Mouse (Mus musculus): ENCODE data around the gene Mga. TPM values are rescaled to one million over a fixed set of nuclear protein-coding genes. Genes with fewer than 3 reads are reported as not detected.
A peak's percentile ranks its signal among the peaks of the same experiment; 100 is the strongest.

Mga gene
- polyA plus RNA-seq, 1 experiment, result 6.6 TPM

- no peaks in the 10 kb centered on the region; the same call in 1 of the 2 replicates for H3K36me3 ChIP-seq (ENCODE audit: control insufficient read depth, insufficient read depth, low read length)
- TF ChIP-seq CTCF (IDR thresholded peaks at IDR 0.05; ENCODE audit: extremely low read depth, insufficient read length, insufficient replicate concordance, low read depth, low read length) (no peak), POLR2A (IDR thresholded peaks at IDR 0.05; ENCODE audit: low read depth, low read length) (no peak)
- WGBS, result 74% methylated on average over 4 of the region's 4 CpGs
- peaks cover 32% of the 10 kb centered on the region for H3K4me1 ChIP-seq (ENCODE audit: control insufficient read depth, insufficient read depth, insufficient read length, low read length)
- H3K4me3 ChIP-seq (ENCODE audit: low read depth, low read length), result no peak overlapping the region
- H3K27me3 ChIP-seq (ENCODE audit: control insufficient read depth, insufficient read depth, low read length), result no peaks in the 10 kb centered on the region
- H3K27ac ChIP-seq (ENCODE audit: insufficient read depth, low read depth, low read length), result 0 out of 2 replicates have a peak overlapping the region, but pooled peaks have one; percentile 19
Observed at GRCm38 (mm10) chr2:119997354-119997753, 100.3 kb downstream of the Mga start.

GRCm38 (mm10) chr2:119999731-120000130, 102.7 kb downstream of the Mga start:
- TF ChIP-seq POLR2A (IDR thresholded peaks at IDR 0.05; ENCODE audit: low read depth, low read length), result no peak
- TF ChIP-seq CTCF (IDR thresholded peaks at IDR 0.05; ENCODE audit: extremely low read depth, insufficient read length, insufficient replicate concordance, low read depth, low read length), result no peak
- H3K4me3 ChIP-seq (ENCODE audit: low read depth, low read length), result no peak overlapping the region
- 94% methylated on average over 2 of the region's 2 CpGs for WGBS
- H3K4me1 ChIP-seq (ENCODE audit: control insufficient read depth, insufficient read depth, insufficient read length, low read length), result peaks cover 27% of the 10 kb centered on the region; the same call in 1 of the 2 replicates
- H3K27ac ChIP-seq (ENCODE audit: insufficient read depth, low read depth, low read length), result no peak overlapping the region
- no peaks in the 10 kb centered on the region for H3K27me3 ChIP-seq (ENCODE audit: control insufficient read depth, insufficient read depth, low read length)
- H3K36me3 ChIP-seq (ENCODE audit: control insufficient read depth, insufficient read depth, low read length), result no peaks in the 10 kb centered on the region; the same call in 1 of the 2 replicates

GRCm38 (mm10) chr2:120000882-120001584, 104.0 kb downstream of the Mga start:
- H3K27ac ChIP-seq (ENCODE audit: insufficient read depth, low read depth, low read length), result no peak overlapping the region
- 71% methylated on average over 3 of the region's 3 CpGs for WGBS

GRCm38 (mm10) chr2:120001956-120002355, 104.9 kb downstream of the Mga start:
- no peak overlapping the region for H3K4me3 ChIP-seq (ENCODE audit: low read depth, low read length)
- 74% methylated on average over 4 of the region's 4 CpGs for WGBS
- TF ChIP-seq CTCF (IDR thresholded peaks at IDR 0.05; ENCODE audit: extremely low read depth, insufficient read length, insufficient replicate concordance, low read depth, low read length) (no peak), POLR2A (IDR thresholded peaks at IDR 0.05; ENCODE audit: low read depth, low read length) (no peak)
- no peaks in the 10 kb centered on the region; the same call in 1 of the 2 replicates for H3K36me3 ChIP-seq (ENCODE audit: control insufficient read depth, insufficient read depth, low read length)
- no peaks in the 10 kb centered on the region for H3K27me3 ChIP-seq (ENCODE audit: control insufficient read depth, insufficient read depth, low read length)
- H3K27ac ChIP-seq (ENCODE audit: insufficient read depth, low read depth, low read length), result no peak overlapping the region
- peaks cover 13% of the 10 kb centered on the region; the same call in 1 of the 2 replicates for H3K4me1 ChIP-seq (ENCODE audit: control insufficient read depth, insufficient read depth, insufficient read length, low read length)

More at GRCm38 (mm10) chr2:120000882-120001584, 104.0 kb downstream of the Mga start:
- H3K4me3 ChIP-seq (ENCODE audit: low read depth, low read length), result no peak overlapping the region
- TF ChIP-seq CTCF (IDR thresholded peaks at IDR 0.05; ENCODE audit: extremely low read depth, insufficient read length, insufficient replicate concordance, low read depth, low read length), result no peak
- no peak for TF ChIP-seq POLR2A (IDR thresholded peaks at IDR 0.05; ENCODE audit: low read depth, low read length)
- H3K36me3 ChIP-seq (ENCODE audit: control insufficient read depth, insufficient read depth, low read length), result no peaks in the 10 kb centered on the region; the same call in 1 of the 2 replicates
- H3K27me3 ChIP-seq (ENCODE audit: control insufficient read depth, insufficient read depth, low read length), result no peaks in the 10 kb centered on the region
- H3K4me1 ChIP-seq (ENCODE audit: control insufficient read depth, insufficient read depth, insufficient read length, low read length), result peaks cover 17% of the 10 kb centered on the region; the same call in 1 of the 2 replicates

GRCm38 (mm10) chr2:120003970-120004369, 106.9 kb downstream of the Mga start:
- Histone ChIP-seq H3K27ac (ENCODE audit: insufficient read depth, low read depth, low read length) (no peak overlapping the region), H3K36me3 (ENCODE audit: control insufficient read depth, insufficient read depth, low read length) (no peaks in the 10 kb centered on the region; the same call in 1 of the 2 replicates), H3K4me1 (ENCODE audit: control insufficient read depth, insufficient read depth, insufficient read length, low read length) (no peaks in the 10 kb centered on the region), H3K4me3 (ENCODE audit: low read depth, low read length) (no peak overlapping the region), H3K27me3 (ENCODE audit: control insufficient read depth, insufficient read depth, low read length) (no peaks in the 10 kb centered on the region)
- TF ChIP-seq CTCF (IDR thresholded peaks at IDR 0.05; ENCODE audit: extremely low read depth, insufficient read length, insufficient replicate concordance, low read depth, low read length) (no peak), POLR2A (IDR thresholded peaks at IDR 0.05; ENCODE audit: low read depth, low read length) (no peak)
- 92% methylated on average over 2 of the region's 2 CpGs for WGBS

GRCm38 (mm10) chr2:120006696-120007095, 109.7 kb downstream of the Mga start:
- Histone ChIP-seq H3K27me3 (ENCODE audit: control insufficient read depth, insufficient read depth, low read length) (no peaks in the 10 kb centered on the region), H3K4me3 (ENCODE audit: low read depth, low read length) (no peak overlapping the region), H3K36me3 (ENCODE audit: control insufficient read depth, insufficient read depth, low read length) (no peaks in the 10 kb centered on the region), H3K4me1 (ENCODE audit: control insufficient read depth, insufficient read depth, insufficient read length, low read length) (no peaks in the 10 kb centered on the region), H3K27ac (ENCODE audit: insufficient read depth, low read depth, low read length) (no peak overlapping the region)
- no peak for TF ChIP-seq POLR2A (IDR thresholded peaks at IDR 0.05; ENCODE audit: low read depth, low read length)
- TF ChIP-seq CTCF (IDR thresholded peaks at IDR 0.05; ENCODE audit: extremely low read depth, insufficient read length, insufficient replicate concordance, low read depth, low read length), result no peak
- 95% methylated on average over 7 of the region's 7 CpGs for WGBS

GRCm38 (mm10) chr2:120007680-120008210, 110.7 kb downstream of the Mga start:
- TF ChIP-seq POLR2A (IDR thresholded peaks at IDR 0.05; ENCODE audit: low read depth, low read length) (no peak), CTCF (IDR thresholded peaks at IDR 0.05; ENCODE audit: extremely low read depth, insufficient read length, insufficient replicate concordance, low read depth, low read length) (no peak)
- no peaks in the 10 kb centered on the region for H3K27me3 ChIP-seq (ENCODE audit: control insufficient read depth, insufficient read depth, low read length)
- no peak overlapping the region for H3K4me3 ChIP-seq (ENCODE audit: low read depth, low read length)
- peaks cover 1% of the 10 kb centered on the region; the same call in 1 of the 2 replicates for H3K36me3 ChIP-seq (ENCODE audit: control insufficient read depth, insufficient read depth, low read length)
- H3K4me1 ChIP-seq (ENCODE audit: control insufficient read depth, insufficient read depth, insufficient read length, low read length), result no peaks in the 10 kb centered on the region
- WGBS, result 76% methylated on average over 4 of the region's 4 CpGs
- H3K27ac ChIP-seq (ENCODE audit: insufficient read depth, low read depth, low read length), result no peak overlapping the region

Measured in small intestine, adult 2 months (tissue).